Mouse (Mus musculus): Measurements from ENCODE around the gene Fuca1. TPM values are rescaled to one million over a fixed set of nuclear protein-coding genes. Genes with fewer than 3 reads are reported as not detected.

The Fuca1 gene
- total RNA-seq, 2 experiments from 2014 or later: 34.0 to 39.0 TPM

GRCm38 (mm10) chr4:135945706-135946105 lies 25.2 kb downstream of the Fuca1 start:
- intact Hi-C loops (cut with DNase I): no loop called here
- no peak for DNase-seq (ENCODE audit: low spot score in 2 of 2)

- peak; percentile 94 to 97 for DNase-seq (ENCODE audit: low spot score in 2 of 2)
- intact Hi-C loops (cut with DNase I): no loop called here
Measured at GRCm38 (mm10) chr4:135946278-135946658, 25.7 kb downstream of the Fuca1 start, which contains the start of gene Hmgcl. Gene Hmgcl (plus strand): TSS chr4:135946448.

DNA sequence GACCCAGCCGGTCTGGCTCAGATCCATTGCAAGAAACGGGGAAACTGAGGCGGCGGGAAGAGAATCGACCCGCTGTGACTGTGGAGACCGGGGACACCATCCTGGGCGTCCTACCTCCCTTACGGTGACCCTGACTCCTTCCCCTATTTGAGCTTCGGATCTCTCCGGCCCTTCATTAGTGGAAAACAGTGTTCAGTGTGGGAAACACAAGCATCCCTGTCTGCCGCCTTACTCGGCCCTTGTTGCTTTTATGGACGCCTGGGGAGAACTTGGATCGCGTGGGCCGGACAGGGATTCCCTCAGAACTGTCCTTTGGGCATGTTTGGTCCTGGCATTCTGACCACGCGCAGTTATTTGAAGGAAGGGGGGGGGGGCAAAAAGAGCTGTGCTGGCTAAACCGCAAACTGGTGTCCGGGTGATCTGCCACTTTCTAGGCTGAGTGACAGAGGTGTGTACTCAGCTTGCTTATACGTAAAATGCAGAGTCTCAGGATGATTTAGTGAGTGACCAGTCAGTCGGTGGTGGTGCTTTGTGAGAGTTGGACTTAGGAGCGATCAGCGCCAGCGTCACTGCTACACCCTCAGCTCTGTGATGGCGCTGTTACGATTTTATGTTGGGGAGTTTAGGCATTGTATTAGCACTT lies 26.2 kb downstream of the Fuca1 start:
- DNase-seq (ENCODE audit: low spot score in 2 of 2): no peak
- intact Hi-C loops (cut with DNase I): no loop called here

DNA sequence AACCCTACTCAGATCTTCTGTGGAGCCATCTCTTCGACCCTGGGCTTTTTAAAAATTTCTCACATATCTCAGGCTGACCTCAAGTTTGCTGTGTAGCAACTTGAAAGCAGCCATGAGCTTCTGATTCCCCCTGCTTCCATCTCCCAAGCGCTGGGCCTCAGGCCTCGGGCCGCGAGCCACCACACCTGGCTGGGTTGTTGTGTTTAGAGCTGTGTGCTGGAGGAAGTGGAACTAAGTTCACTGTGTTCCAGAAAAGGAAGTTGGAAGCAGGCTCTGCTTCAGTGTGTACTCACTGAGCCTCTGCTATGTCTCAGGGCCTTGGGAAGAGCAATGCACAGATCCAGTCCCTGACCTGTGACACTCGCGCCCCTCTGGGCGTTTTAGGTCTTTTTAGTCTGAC lies 27.6 kb downstream of the Fuca1 start:
- intact Hi-C loops (cut with DNase I): no loop called here
- DNase-seq (ENCODE audit: low spot score in 2 of 2): no peak

- intact Hi-C loops (cut with DNase I): no loop called here
- no peak for DNase-seq (ENCODE audit: low spot score in 2 of 2)
Measured at GRCm38 (mm10) chr4:135949475-135949874, 28.9 kb downstream of the Fuca1 start.

DNA sequence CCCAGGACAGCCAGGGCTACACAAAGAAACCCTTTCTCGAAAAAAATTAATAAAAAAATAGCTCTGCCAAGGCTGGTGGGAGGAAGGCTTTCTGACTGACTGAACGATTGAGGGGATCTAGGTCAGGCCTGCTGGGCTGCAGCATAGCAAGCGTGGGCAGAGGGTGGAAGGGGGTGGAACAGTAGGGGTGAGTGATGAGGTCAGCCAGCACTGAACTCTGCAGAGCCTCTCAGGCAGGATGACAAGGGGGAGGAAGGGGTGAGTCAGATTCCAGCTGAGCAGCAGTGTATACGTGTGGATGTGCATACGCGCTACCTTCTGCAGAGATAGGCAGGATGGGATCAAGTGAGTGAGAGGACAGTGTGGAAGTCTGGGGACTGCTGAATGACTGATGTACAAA lies 29.4 kb downstream of the Fuca1 start:
- DNase-seq (ENCODE audit: low spot score in 2 of 2): no peak
- intact Hi-C loops (cut with DNase I): no loop called here

DNA sequence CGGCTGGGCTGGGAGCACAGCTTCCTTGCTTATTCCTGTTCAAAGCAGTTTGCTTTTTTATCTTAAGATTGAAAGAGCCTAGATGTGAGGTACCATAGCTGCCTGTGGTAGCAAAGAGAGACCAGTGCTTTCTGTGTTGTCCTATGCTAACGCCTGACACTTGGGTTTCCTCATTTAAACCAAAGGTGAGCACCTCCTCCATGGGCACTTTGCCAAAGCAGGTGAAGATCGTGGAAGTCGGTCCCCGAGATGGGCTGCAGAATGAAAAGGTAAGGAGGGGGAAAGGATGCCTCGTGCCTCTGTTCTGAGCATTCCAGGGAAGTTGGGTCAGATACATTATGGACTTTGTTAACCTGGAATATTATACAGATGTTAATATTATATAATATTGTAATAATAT lies 29.8 kb downstream of the Fuca1 start:
- DNase-seq (ENCODE audit: low spot score in 2 of 2): no peak
- intact Hi-C loops (cut with DNase I): no loop called here

DNA sequence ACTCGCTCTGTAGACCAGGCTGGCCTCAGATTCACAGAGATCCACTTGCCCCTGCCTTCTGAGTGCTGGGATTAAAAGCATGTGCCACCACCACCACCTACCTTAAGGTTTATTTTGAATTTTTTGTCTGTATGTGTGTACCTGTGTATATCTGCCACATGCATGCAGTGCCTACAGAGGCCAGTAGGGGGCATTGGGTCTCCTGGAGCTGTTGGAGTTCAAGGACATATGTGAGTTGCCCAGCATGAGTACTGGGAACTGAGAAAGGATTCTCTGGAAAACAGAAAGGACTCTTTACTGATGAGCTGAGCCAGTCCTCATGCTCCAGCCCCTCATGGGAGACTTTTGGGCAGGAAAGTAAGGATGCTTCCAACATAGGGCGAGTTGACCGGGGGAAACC lies 31.0 kb downstream of the Fuca1 start:
- no peak for DNase-seq (ENCODE audit: low spot score in 2 of 2)
- intact Hi-C loops (cut with DNase I): no loop called here

DNA sequence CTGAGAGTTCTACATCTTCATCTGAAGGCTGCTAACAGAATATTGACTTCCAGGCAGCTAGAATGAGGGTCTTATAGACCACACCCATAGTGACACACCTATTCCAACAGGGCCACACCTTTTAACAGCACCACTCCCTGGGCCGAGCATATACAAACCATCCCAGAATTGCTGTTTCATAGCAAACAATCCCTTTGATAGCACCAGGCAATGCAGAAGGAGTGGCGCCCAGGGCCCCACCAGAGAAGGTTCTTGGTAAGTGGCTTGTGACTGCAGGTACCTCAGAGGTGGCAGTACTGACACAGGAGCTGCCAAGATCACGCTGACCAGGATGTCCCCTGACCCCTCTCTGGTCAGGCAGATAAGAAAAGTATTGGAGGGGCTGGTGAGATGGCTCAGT lies 32.6 kb downstream of the Fuca1 start:
- no peak for DNase-seq (ENCODE audit: low spot score in 2 of 2)
- intact Hi-C loops (cut with DNase I): no loop called here

DNA sequence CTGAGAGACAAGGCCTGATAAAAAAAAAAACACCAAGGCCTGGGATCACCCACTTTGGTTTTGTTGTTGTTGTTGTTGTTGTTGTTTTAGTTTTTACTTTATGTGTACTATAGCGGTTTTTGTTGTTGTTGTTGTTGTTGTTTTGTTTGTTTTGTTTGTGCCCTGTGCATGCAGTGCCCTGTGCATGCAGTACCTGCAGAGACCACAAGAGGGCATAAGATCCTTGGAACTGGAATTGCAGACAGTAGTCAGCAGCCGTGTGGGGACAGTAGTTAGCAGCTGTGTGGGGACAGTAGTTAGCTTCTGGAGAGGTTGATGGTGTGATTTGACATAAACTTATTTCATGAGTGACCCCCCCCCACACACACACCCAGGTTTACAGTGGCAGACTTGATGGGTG lies 33.7 kb downstream of the Fuca1 start:
- intact Hi-C loops (cut with DNase I): no loop called here
- DNase-seq (ENCODE audit: low spot score in 2 of 2): peak; percentile 81

DNA sequence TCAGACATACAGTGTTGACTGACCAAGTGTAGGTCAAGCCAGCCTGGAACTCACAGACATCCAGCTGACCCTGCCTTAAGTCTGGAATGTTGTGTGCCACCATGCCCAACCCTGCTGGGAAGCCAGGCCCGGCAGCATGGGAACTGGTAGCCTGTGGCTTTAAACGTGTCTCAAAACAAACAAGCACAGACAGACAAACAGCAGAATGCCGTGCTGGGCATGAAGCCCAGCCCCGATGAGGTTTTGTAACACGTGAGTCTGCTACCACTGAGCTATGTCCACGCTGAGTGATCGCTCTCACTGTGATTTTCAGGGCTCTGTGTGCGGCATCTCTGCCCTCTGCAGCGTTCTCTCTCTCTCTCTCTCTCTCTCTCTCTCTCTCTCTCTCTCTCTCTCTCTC lies 35.4 kb downstream of the Fuca1 start:
- no peak for DNase-seq (ENCODE audit: low spot score in 2 of 2)
- intact Hi-C loops (cut with DNase I): no loop called here

- intact Hi-C loops (cut with DNase I): no loop called here
Measured at GRCm38 (mm10) chr4:135958354-135958753, 37.8 kb downstream of the Fuca1 start.

DNA sequence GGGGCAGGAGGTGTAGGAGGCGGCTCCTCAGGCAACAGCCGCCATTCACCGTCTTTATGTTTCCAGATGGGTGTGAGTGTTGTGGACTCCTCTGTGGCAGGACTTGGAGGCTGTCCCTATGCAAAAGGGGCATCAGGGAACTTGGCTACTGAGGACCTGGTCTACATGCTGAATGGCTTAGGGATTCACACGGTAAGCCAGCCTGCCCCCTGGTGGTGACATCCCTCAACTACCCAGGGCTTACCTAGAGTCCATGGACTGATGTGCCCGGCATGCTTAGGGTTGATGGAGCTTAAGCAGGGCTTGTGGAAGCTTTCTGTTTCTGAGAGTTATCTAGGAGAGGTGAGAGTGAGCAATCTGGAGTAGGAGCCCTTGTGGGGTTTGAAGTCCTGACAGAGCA lies 40.2 kb downstream of the Fuca1 start:
- intact Hi-C loops (cut with DNase I): loop anchor here (5.0 kb wide), 1 partner anchor 68 kb away; no protein-coding TSS in a partner anchor
- DNase-seq (ENCODE audit: low spot score in 2 of 2): peak; percentile 82 to 87

More at GRCm38 (mm10) chr4:135958354-135958753, 37.8 kb downstream of the Fuca1 start:
- no peak for DNase-seq (ENCODE audit: low spot score in 2 of 2)

DNA sequence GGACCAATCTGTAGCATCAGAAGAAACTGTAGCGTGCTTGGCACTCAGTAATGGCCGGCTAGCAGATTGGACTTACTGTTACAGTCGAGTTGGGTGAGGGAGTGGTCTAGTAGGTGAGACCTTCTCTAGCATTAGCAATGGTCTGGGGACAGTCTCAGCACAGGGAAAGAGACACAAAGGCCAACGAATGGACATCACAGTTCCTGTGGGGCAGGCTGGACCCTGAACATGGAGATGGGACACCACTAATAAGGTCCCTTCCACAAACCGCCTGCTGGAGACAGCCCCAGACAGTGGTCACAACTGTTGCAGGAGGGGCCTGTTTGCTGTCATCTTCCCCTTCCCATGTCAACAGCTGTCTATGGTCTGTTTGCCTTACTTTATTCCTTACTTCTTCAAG lies 41.2 kb downstream of the Fuca1 start:
- no peak for DNase-seq (ENCODE audit: low spot score in 2 of 2)
- intact Hi-C loops (cut with DNase I): loop anchor here (5.0 kb wide), 1 partner anchor 69 kb away; no protein-coding TSS in a partner anchor

GRCm38 (mm10) chr4:135962198-135962597 lies 41.7 kb downstream of the Fuca1 start:
- intact Hi-C loops (cut with DNase I): loop anchor here (5.0 kb wide), 1 partner anchor 70 kb away; no protein-coding TSS in a partner anchor
- DNase-seq (ENCODE audit: low spot score in 2 of 2): no peak

- intact Hi-C loops (cut with DNase I): loop anchor here (5.0 kb wide), 1 partner anchor 71 kb away; no protein-coding TSS in a partner anchor
- no peak for DNase-seq (ENCODE audit: low spot score in 2 of 2)
Measured at GRCm38 (mm10) chr4:135962946-135963345, 42.4 kb downstream of the Fuca1 start.

DNA sequence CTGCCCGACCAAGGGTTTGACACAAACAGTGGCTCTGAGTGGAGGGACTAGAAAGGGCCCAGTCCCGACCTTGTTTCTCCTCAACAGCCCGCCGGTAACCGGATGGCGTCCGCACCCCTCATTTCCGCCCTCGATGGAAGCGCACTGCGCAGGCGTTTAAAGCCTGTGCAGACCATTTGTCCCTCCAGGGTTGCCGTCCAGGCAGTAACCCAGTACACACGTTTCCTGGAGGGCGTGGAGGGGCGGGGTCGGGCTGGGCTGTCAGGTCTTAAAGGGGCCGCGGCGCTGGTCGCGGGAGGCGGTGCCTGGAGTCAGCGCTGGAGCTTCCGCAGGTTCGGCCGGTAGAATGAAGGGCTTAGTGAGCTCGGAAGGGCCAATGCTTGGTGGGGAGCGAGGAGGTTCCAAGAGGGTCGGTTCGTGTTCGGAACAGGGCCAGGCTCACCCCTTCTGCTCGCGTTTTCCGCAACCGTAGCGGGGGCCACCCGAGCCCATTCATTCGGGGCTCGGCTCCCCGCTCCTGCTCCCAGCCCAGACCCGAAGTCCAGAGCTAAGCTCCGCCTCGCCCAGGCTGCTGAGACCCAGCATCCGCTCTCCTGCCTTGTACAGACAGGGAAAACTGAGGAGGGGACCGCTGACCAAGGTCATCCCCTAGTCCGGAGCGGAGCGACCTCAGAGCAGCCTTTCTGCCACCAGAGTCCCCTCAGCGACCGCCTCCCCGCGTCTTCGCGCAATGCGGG lies 43.1 kb downstream of the Fuca1 start, which contains the start of gene Gale:
Gene Gale (plus strand): TSS at position 271 of the 737 bp plus-strand sequence.
- intact Hi-C loops (cut with DNase I): loop anchor here (5.0 kb wide), 1 partner anchor 71 kb away; no protein-coding TSS in a partner anchor
- DNase-seq (ENCODE audit: low spot score in 2 of 2): peak; percentile 94 to 95

DNA sequence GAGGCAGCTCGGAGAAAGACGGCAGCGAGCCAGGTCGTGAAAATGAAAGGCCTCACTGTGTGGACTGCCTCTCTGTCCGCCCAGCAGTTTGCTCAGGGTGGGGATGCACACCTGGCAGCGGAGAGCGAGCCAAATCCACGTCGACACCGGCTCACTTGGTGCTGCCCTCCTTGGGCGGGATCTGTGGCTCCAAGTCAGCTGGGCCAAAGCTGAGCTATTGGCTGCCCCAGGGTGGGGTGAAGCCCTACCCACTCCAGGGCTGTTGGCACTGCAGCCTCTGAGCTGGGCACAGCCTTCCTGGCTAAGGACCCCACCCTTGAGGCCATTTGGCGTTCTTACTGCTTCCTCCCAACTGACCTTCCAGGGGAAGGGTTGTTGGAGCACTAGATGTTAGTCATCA lies 43.9 kb downstream of the Fuca1 start:
- peak; percentile 45 to 71 for DNase-seq (ENCODE audit: low spot score in 2 of 2)
- intact Hi-C loops (cut with DNase I): loop anchor here (5.0 kb wide), 1 partner anchor 72 kb away; no protein-coding TSS in a partner anchor

GRCm38 (mm10) chr4:135965113-135965512 lies 44.6 kb downstream of the Fuca1 start:
- DNase-seq (ENCODE audit: low spot score in 2 of 2): no peak
- intact Hi-C loops (cut with DNase I): no loop called here

DNA sequence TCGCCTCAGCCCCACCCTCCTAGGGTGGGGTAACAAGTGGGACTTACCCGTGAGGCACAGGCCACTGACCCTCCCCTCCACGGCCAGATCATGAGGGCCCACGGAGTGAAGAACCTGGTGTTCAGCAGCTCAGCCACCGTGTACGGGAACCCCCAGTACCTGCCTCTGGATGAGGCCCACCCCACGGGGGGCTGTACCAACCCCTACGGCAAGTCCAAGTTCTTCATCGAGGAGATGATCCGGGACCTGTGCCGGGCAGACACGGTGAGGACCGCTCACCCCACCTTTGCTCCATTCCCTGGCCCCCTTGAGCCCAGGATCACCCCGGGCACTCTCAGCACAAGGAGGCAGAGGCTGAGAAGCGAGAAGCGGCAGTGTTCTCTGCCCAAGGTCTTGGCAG lies 45.7 kb downstream of the Fuca1 start:
- no peak for DNase-seq (ENCODE audit: low spot score in 2 of 2)
- intact Hi-C loops (cut with DNase I): no loop called here
